Mouse (Mus musculus): Measurements from ENCODE around the gene Jag2. TPM values are rescaled to one million over a fixed set of nuclear protein-coding genes. Genes with fewer than 3 reads are reported as not detected.

Gene Jag2
- polyA plus RNA-seq, 1 experiment from 2014 or later: 3.2 TPM

DNA sequence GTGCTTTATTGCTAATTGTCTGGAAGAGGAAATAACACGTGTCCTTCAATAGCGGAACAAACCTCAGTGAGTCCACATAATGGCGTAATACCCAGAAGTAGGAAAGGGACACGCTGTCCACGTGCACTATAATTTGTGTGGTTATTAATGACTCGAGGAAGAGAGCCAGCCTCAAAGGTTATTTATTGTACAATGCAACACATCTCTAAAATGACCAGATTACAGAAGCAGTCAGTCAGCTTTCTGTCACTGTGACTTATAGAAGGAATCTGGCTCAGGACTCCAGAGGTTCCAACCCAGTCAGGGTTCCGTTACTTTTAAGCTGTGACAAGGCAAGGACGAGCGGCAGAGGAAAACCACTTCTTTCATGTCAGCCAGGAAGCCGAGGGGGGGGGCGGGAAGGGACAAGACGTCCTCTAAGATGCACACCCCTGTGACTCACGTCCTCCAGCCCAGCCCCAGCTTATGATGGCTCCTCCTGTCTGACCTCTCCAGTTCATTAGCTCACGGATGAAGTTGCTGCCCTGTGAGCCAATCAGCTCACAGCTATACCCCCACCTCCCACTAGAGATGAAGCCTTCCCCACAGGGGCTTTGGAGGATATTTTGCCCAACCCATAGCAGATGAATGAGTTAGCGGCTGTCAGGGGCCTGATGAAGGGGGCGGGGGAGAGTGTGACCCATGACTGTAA lies 31.9 kb downstream of the Jag2 start:
- TF ChIP-seq CTCF (IDR thresholded peaks at IDR 0.05; ENCODE audit: low read depth) (no peak), EP300 (optimal IDR thresholded peaks at IDR 0.05) (no peak)
- Histone ChIP-seq H3K9ac (ENCODE audit: low read length) (no peak overlapping the region), H3K4me1 (replicated peaks; ENCODE audit: control insufficient read depth, insufficient read depth) (no peaks in the 10 kb centered on the region), H3K36me3 (ENCODE audit: control insufficient read depth, insufficient read depth, low read length) (no peaks in the 10 kb centered on the region), H3K4me2 (replicated peaks; ENCODE audit: low read depth) (peak overlapping the region; percentile 31; the same call in 1 of the 2 replicates), H3K4me3 (ENCODE audit: low read depth, low read length) (no peak overlapping the region), H3K27me3 (ENCODE audit: control insufficient read depth, insufficient read depth, low read length) (no peaks in the 10 kb centered on the region), H3K27ac (replicated peaks) (0 out of 2 replicates have a peak overlapping the region, but pooled peaks have one; percentile 13), H3K9me3 (ENCODE audit: control insufficient read depth, low read length) (no peaks in the 10 kb centered on the region)
- WGBS: 18% methylated on average over 15 of the region's 16 CpGs
- peak; percentile 83 for ATAC-seq (ENCODE audit: low FRiP score, low TSS enrichment)
- no peak for DNase-seq (ENCODE audit: low spot score)

DNA sequence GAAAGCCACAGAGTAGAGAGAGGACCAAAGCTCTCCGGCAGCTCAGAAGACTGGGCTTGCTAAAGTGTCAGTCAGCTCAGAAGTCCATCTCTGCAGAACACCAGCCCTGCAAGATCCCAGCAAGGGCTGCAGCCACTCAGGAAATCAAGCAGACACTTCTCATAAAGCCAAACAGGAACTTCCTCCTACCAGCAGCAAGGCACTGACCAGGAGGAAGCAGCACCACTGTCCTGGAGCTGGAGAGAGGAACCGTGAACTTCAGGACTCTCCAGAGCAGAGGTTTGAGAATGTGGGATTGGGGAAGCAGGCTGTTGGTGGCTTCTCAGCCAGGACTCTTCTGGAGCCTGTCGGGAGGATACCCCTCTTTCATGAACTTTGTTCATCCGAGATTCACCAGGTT lies 34.6 kb downstream of the Jag2 start:
- Histone ChIP-seq H3K9me3 (ENCODE audit: control insufficient read depth, low read length) (no peaks in the 10 kb centered on the region), H3K4me3 (ENCODE audit: low read depth, low read length) (no peak overlapping the region), H3K9ac (ENCODE audit: low read length) (no peak overlapping the region), H3K4me1 (replicated peaks; ENCODE audit: control insufficient read depth, insufficient read depth) (no peaks in the 10 kb centered on the region), H3K27me3 (ENCODE audit: control insufficient read depth, insufficient read depth, low read length) (no peaks in the 10 kb centered on the region), H3K4me2 (replicated peaks; ENCODE audit: low read depth) (no peak overlapping the region), H3K36me3 (ENCODE audit: control insufficient read depth, insufficient read depth, low read length) (no peaks in the 10 kb centered on the region), H3K27ac (replicated peaks) (no peak overlapping the region)
- DNase-seq (ENCODE audit: low spot score): no peak
- WGBS: 54% methylated on average over 4 of the region's 4 CpGs
- no peak for TF ChIP-seq CTCF (IDR thresholded peaks at IDR 0.05; ENCODE audit: low read depth)
- TF ChIP-seq EP300 (optimal IDR thresholded peaks at IDR 0.05): no peak
- no peak for ATAC-seq (ENCODE audit: low FRiP score, low TSS enrichment)

DNA sequence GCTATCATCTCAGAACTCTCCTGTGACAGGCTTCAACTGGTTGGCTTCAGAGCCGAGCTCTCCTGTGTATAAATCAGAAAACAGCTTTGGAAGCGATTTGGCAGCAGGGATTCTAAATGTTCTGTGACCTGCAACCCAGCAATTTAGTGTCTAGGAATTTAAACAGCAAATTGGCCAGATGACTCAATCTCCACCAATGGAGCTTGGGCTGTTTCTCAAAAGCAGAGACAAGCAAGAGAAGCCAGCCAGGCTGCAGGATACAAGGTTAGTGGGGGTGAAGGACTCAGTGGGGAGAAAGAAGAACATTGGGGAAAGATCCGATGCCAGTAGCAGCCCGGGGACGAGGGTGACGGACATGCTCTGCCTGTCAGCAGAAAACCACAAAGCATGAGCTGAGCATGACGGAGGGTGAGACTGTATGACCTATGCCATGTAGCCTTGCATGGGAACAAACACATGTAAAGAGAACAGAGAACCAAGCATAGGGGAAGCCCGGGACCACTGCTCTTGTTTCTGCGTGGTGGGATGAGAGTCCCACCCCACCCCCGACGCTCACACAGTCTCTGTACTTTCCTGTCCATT lies 35.2 kb downstream of the Jag2 start:
- no peak overlapping the region for H3K4me3 ChIP-seq (ENCODE audit: low read depth, low read length)
- no peak for TF ChIP-seq EP300 (optimal IDR thresholded peaks at IDR 0.05)
- no peak for TF ChIP-seq CTCF (IDR thresholded peaks at IDR 0.05; ENCODE audit: low read depth)
- DNase-seq (ENCODE audit: low spot score): no peak
- H3K27me3 ChIP-seq (ENCODE audit: control insufficient read depth, insufficient read depth, low read length): no peaks in the 10 kb centered on the region
- no peak overlapping the region for H3K9ac ChIP-seq (ENCODE audit: low read length)
- 57% methylated on average over 11 of the region's 11 CpGs for WGBS
- no peaks in the 10 kb centered on the region for H3K9me3 ChIP-seq (ENCODE audit: control insufficient read depth, low read length)
- no peaks in the 10 kb centered on the region for H3K36me3 ChIP-seq (ENCODE audit: control insufficient read depth, insufficient read depth, low read length)
- no peak for ATAC-seq (ENCODE audit: low FRiP score, low TSS enrichment)
- no peaks in the 10 kb centered on the region for H3K4me1 ChIP-seq (replicated peaks; ENCODE audit: control insufficient read depth, insufficient read depth)
- H3K4me2 ChIP-seq (replicated peaks; ENCODE audit: low read depth): no peak overlapping the region
- H3K27ac ChIP-seq (replicated peaks): 0 out of 2 replicates have a peak overlapping the region, but pooled peaks have one; percentile 24

DNA sequence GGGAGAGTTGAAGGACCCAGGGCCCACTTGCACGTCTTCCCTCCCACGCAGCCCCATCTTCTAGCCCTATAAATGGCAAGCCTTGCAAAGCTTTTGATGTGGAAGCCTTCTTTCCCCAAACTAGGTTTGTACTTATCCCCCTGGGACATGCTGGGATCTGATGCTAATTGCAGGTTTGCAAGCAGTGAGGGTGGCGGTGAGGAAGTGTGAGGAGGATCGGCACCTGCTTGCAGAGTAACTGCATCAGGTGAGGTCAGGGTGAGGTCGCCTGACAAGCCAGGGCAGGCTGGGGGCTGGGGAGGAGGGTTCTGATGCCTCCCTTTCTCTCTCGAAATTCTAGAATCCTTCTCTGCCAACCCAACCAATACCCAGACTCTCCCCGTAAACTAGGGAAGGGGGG lies 44.1 kb downstream of the Jag2 start:
- no peak for TF ChIP-seq EP300 (optimal IDR thresholded peaks at IDR 0.05)
- TF ChIP-seq CTCF (IDR thresholded peaks at IDR 0.05; ENCODE audit: low read depth): no peak
- no peak overlapping the region for H3K4me2 ChIP-seq (replicated peaks; ENCODE audit: low read depth)
- H3K9ac ChIP-seq (ENCODE audit: low read length): no peak overlapping the region
- ATAC-seq (ENCODE audit: low FRiP score, low TSS enrichment) (no peak), DNase-seq (ENCODE audit: low spot score) (no peak)
- 40% methylated on average over 7 of the region's 7 CpGs for WGBS
- no peak overlapping the region for H3K4me3 ChIP-seq (ENCODE audit: low read depth, low read length)
- no peaks in the 10 kb centered on the region for H3K27me3 ChIP-seq (ENCODE audit: control insufficient read depth, insufficient read depth, low read length)
- H3K4me1 ChIP-seq (replicated peaks; ENCODE audit: control insufficient read depth, insufficient read depth): no peaks in the 10 kb centered on the region
- no peak overlapping the region for H3K27ac ChIP-seq (replicated peaks)
- no peaks in the 10 kb centered on the region for H3K36me3 ChIP-seq (ENCODE audit: control insufficient read depth, insufficient read depth, low read length)
- H3K9me3 ChIP-seq (ENCODE audit: control insufficient read depth, low read length): no peaks in the 10 kb centered on the region

DNA sequence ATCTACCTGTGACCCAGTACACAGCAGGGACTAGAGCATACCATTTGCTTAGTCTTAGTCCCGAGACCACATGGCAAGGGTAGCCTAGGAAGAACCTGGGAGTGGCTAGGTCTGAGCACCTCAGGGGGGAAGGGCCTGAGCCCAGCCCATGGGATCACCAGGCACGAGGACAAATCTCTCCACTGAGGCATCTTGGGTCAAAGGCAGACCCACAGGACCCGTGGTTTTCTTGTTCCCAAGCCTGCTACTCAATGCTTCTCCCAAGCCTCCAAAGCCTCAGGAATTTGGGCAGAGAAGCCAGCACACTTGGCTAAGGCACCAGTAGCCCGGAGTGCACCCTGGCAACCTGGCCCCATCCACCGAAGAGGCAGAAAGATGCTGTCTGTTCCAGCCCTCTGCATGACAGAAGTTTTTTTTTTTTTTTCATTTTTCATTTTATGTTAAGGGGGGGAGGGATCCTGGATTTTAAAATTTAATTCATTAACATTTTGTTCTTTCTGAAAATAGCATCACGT lies 48.2 kb downstream of the Jag2 start:
- TF ChIP-seq EP300 (optimal IDR thresholded peaks at IDR 0.05) (no peak), CTCF (IDR thresholded peaks at IDR 0.05; ENCODE audit: low read depth) (no peak)
- Histone ChIP-seq H3K4me1 (replicated peaks; ENCODE audit: control insufficient read depth, insufficient read depth) (peaks cover 6% of the 10 kb centered on the region), H3K9me3 (ENCODE audit: control insufficient read depth, low read length) (no peaks in the 10 kb centered on the region), H3K9ac (ENCODE audit: low read length) (no peak overlapping the region), H3K27me3 (ENCODE audit: control insufficient read depth, insufficient read depth, low read length) (no peaks in the 10 kb centered on the region), H3K4me3 (ENCODE audit: low read depth, low read length) (no peak overlapping the region), H3K4me2 (replicated peaks; ENCODE audit: low read depth) (no peak overlapping the region), H3K36me3 (ENCODE audit: control insufficient read depth, insufficient read depth, low read length) (no peaks in the 10 kb centered on the region), H3K27ac (replicated peaks) (no peak overlapping the region)
- WGBS: 52% methylated on average over 6 of the region's 6 CpGs
- DNase-seq (ENCODE audit: low spot score) (no peak), ATAC-seq (ENCODE audit: low FRiP score, low TSS enrichment) (no peak)

DNA sequence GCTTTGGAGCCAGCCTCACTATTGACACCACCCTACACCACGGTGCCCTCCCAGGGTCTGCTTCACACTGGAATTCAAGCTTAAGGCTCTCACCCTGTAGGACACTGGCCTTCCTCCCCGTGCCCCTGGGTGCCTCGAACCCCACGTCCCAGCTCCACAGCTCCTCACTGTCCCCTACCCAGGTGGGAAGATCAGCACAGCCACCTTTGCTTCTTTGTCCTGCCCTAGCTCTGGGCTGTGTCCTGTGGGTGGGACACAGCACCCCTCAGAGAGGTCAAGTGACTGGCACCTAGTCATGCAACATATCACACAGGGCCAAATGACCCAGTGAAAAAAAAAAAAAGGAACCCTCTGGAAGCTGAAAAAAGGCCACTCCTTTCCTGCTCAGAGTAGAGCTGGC lies 48.9 kb downstream of the Jag2 start:
- ATAC-seq (ENCODE audit: low FRiP score, low TSS enrichment): no peak
- DNase-seq (ENCODE audit: low spot score): no peak
- TF ChIP-seq EP300 (optimal IDR thresholded peaks at IDR 0.05) (no peak), CTCF (IDR thresholded peaks at IDR 0.05; ENCODE audit: low read depth) (no peak)
- 68% methylated on average over 4 of the region's 4 CpGs for WGBS
- H3K9me3 ChIP-seq (ENCODE audit: control insufficient read depth, low read length): no peaks in the 10 kb centered on the region
- H3K9ac ChIP-seq (ENCODE audit: low read length): no peak overlapping the region
- no peak overlapping the region for H3K4me3 ChIP-seq (ENCODE audit: low read depth, low read length)
- H3K27ac ChIP-seq (replicated peaks): 0 out of 2 replicates have a peak overlapping the region, but pooled peaks have one; percentile 24
- H3K27me3 ChIP-seq (ENCODE audit: control insufficient read depth, insufficient read depth, low read length): no peaks in the 10 kb centered on the region
- H3K36me3 ChIP-seq (ENCODE audit: control insufficient read depth, insufficient read depth, low read length): no peaks in the 10 kb centered on the region
- H3K4me2 ChIP-seq (replicated peaks; ENCODE audit: low read depth): no peak overlapping the region
- H3K4me1 ChIP-seq (replicated peaks; ENCODE audit: control insufficient read depth, insufficient read depth): peaks cover 6% of the 10 kb centered on the region
